Mouse (Mus musculus) gastrocnemius, adult 2 months (tissue): ENCODE results near the gene Sdk1. TPM values are rescaled to one million over a fixed set of nuclear protein-coding genes. Genes with fewer than 3 reads are reported as not detected.
A peak's percentile ranks its signal among the peaks of the same experiment; 100 is the strongest.

Experiments
- DNase-seq: peaks from one replicate; pipeline ENCODE4 v3.0.0; 2022
- H3K27ac ChIP-seq: fragments of 200-600 bp; 2 replicates; pipeline ENCODE4 v1.8.1; 2022; ENCODE audit warnings: mild to moderate bottlenecking
- H3K4me3 ChIP-seq: fragments of 200-600 bp; 2 replicates; pipeline ENCODE4 v1.8.1; 2022; ENCODE audit warnings: mild to moderate bottlenecking, moderate library complexity
- CTCF ChIP-seq: fragments of 200-600 bp; IDR thresholded peaks from 2 replicates; pipeline ENCODE4 v1.8.1; 2022; ENCODE audit warnings: antibody characterized with exemption, mild to moderate bottlenecking, moderate library complexity
- intact Hi-C: fragments of 180-260 bp; cut with DNase I; formaldehyde crosslinking; loops from one replicate; pipeline ENCODE4 v1.15.1; 2025
- total RNA-seq, 2 experiments: library from RNA; stranded (reverse); gene quantifications; 2 replicates each; pipeline ENCODE4 v1.2.3; 2021

Sdk1 gene
- total RNA-seq, 2 experiments from 2014 or later: 0.82 to 1.5 TPM

- no peak overlapping the region for H3K4me3 ChIP-seq
- no peak for DNase-seq
- TF ChIP-seq CTCF: no peak
- intact Hi-C loops: no loop called here
- H3K27ac ChIP-seq: no peak overlapping the region
Observed at GRCm38 (mm10) chr5:141406926-141407325, 165.6 kb downstream of the Sdk1 start.

- H3K4me3 ChIP-seq: no peak overlapping the region
- no peak for DNase-seq
- intact Hi-C loops: no loop called here
- no peak for TF ChIP-seq CTCF
- no peak overlapping the region for H3K27ac ChIP-seq
Observed at GRCm38 (mm10) chr5:141413013-141413412, 171.7 kb downstream of the Sdk1 start.

GRCm38 (mm10) chr5:141415644-141416243 is 174.5 kb downstream of the Sdk1 start:
- Histone ChIP-seq H3K4me3 (no peak overlapping the region), H3K27ac (no peak overlapping the region)
- TF ChIP-seq CTCF: no peak
- intact Hi-C loops: no loop called here
- no peak for DNase-seq

- no peak for DNase-seq
- TF ChIP-seq CTCF: no peak
- intact Hi-C loops: no loop called here
- Histone ChIP-seq H3K27ac (no peak overlapping the region), H3K4me3 (no peak overlapping the region)
Observed at GRCm38 (mm10) chr5:141428132-141428531, 186.8 kb downstream of the Sdk1 start.

GRCm38 (mm10) chr5:141433286-141433685 is 192.0 kb downstream of the Sdk1 start:
- intact Hi-C loops: no loop called here

GRCm38 (mm10) chr5:141447247-141447646 is 206.0 kb downstream of the Sdk1 start:
- TF ChIP-seq CTCF: no peak
- Histone ChIP-seq H3K4me3 (no peak overlapping the region), H3K27ac (no peak overlapping the region)
- no peak for DNase-seq
- intact Hi-C loops: no loop called here

More at GRCm38 (mm10) chr5:141433286-141433685, 192.0 kb downstream of the Sdk1 start:
- TF ChIP-seq CTCF: no peak
- no peak for DNase-seq
- no peak overlapping the region for H3K27ac ChIP-seq
- no peak overlapping the region for H3K4me3 ChIP-seq

- Histone ChIP-seq H3K27ac (no peak overlapping the region), H3K4me3 (no peak overlapping the region)
- no peak for TF ChIP-seq CTCF
- intact Hi-C loops: no loop called here
- DNase-seq: no peak
Observed at GRCm38 (mm10) chr5:141463417-141463816, 222.1 kb downstream of the Sdk1 start.

- intact Hi-C loops: no loop called here
- no peak overlapping the region for H3K27ac ChIP-seq
- H3K4me3 ChIP-seq: no peak overlapping the region
- DNase-seq: no peak
- no peak for TF ChIP-seq CTCF
Observed at GRCm38 (mm10) chr5:141468821-141469220, 227.5 kb downstream of the Sdk1 start.

- Histone ChIP-seq H3K27ac (no peak overlapping the region), H3K4me3 (no peak overlapping the region)
- TF ChIP-seq CTCF: no peak
- intact Hi-C loops: no loop called here
- DNase-seq: no peak
Observed at GRCm38 (mm10) chr5:141505281-141505680, 264.0 kb downstream of the Sdk1 start.

GRCm38 (mm10) chr5:141506344-141506743 is 265.1 kb downstream of the Sdk1 start:
- TF ChIP-seq CTCF: no peak
- Histone ChIP-seq H3K27ac (no peak overlapping the region), H3K4me3 (no peak overlapping the region)
- intact Hi-C loops: no loop called here
- DNase-seq: no peak

GRCm38 (mm10) chr5:141524801-141525715 is 283.8 kb downstream of the Sdk1 start:
- no peak for TF ChIP-seq CTCF
- H3K4me3 ChIP-seq: peak overlapping the region; percentile 25
- no peak overlapping the region for H3K27ac ChIP-seq
- intact Hi-C loops: no loop called here
- no peak for DNase-seq

GRCm38 (mm10) chr5:141540193-141540592 is 298.9 kb downstream of the Sdk1 start:
- DNase-seq: no peak
- no peak for TF ChIP-seq CTCF
- Histone ChIP-seq H3K27ac (no peak overlapping the region), H3K4me3 (no peak overlapping the region)
- intact Hi-C loops: no loop called here

- intact Hi-C loops: no loop called here
- Histone ChIP-seq H3K4me3 (no peak overlapping the region), H3K27ac (no peak overlapping the region)
- no peak for TF ChIP-seq CTCF
- no peak for DNase-seq
Observed at GRCm38 (mm10) chr5:141542890-141543666, 301.8 kb downstream of the Sdk1 start.
